Mouse (Mus musculus): Measurements from ENCODE around the gene Afp.

GRCm38 (mm10) chr5:90458727-90459126, 31.8 kb upstream of the Afp start:
- TF ChIP-seq CTCF (IDR thresholded peaks at IDR 0.05; ENCODE audit: control insufficient read depth, insufficient read depth, low read length) (no peak), POLR2A (IDR thresholded peaks at IDR 0.05; ENCODE audit: borderline replicate concordance, control insufficient read depth, low read depth, low read length) (no peak)

All from bone marrow, adult 2 months (tissue).